Mouse (Mus musculus) ZHBTc4 (cell line): ENCODE results near the gene Phactr1.
A peak's percentile ranks its signal among the peaks of the same experiment; 100 is the strongest.

Experiments used
- DNase-seq: peaks from one replicate; pipeline ENCODE4 v3.0.0-alpha.2; 2011; ENCODE audit warnings: low read depth, low spot score

The Phactr1 gene

DNA sequence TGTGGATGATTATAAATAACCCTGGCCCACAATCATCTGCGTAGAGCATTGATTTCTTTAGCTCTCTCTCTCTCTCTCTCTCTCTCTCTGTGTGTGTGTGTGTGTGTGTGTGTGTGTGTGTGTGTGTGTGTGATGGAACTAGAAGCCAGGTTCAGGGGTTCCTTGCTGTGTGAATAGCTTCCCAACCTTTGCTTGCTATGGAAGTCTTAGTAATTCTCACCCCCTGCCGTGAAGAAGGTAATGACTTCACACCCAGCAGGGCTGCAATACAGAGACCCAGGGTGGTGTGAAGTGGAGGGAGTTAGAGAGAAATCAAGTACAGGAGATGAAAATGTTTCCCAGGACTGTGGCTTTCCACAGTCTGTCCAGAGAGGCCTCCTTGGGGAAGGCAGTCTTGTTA lies 293.5 kb downstream of the Phactr1 start:
- no peak for DNase-seq

- no peak for DNase-seq
These were observed 294.1 kb downstream of the Phactr1 start for GRCm38 (mm10) chr13:42974506-42974905.

- DNase-seq: no peak
These were observed 295.7 kb downstream of the Phactr1 start for GRCm38 (mm10) chr13:42976144-42976543.

DNA sequence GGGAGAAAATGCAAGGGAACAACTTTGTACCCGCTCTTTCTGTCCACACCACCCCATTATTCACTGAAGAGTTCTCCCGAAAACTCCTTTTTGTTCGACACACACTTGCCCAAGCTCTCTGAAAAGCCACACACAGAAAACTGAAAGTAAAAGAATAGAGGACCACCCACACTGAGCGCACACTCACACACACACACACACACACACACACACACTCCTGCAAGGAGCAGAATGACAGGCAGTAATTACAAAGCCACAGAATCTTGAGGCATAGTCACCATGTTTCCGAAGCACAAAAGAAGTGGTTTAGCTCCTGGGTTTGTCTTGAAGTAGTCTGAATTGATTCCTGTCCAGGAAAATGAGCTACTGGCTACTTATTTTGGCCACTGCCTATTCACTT lies 296.5 kb downstream of the Phactr1 start:
- no peak for DNase-seq

DNA sequence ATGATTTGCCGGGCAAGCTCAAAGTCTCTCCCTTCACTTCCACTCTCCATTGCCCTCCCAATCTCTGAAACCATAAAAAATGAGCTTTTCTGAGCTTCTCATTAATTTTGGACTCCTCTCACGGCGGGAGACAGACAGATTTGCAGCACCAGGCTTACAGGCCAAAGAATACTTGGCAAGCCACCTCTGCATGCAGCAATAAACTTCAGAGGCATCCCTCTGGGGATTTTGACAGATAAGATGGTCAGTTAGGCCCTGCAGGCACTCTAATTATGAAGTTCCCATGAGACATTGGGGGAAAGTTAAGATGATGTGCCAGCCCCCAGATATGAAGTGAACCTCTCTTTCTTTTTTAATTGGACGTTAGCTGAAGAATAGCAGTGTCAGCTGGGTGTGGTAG lies 300.2 kb downstream of the Phactr1 start:
- DNase-seq: no peak

DNA sequence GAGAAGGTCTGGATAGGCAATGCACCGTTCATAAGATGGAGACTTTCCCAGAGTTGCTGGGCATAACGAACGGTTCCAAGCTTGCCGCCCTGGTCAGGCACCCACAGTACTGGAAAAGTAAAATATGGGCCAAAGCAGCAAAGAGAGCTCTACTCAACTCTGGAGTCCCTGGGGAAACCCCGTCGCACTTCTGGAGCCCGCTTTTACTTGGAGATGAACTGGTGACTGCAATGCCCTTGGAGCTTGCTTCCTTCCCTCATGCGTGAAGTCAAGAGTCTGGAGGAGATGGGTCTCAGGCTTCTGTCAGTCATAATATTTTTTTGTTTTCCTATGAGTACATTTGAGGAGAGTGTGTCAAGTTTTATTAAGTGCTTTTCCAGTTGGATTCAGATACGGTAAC lies 302.2 kb downstream of the Phactr1 start:
- DNase-seq: no peak

DNA sequence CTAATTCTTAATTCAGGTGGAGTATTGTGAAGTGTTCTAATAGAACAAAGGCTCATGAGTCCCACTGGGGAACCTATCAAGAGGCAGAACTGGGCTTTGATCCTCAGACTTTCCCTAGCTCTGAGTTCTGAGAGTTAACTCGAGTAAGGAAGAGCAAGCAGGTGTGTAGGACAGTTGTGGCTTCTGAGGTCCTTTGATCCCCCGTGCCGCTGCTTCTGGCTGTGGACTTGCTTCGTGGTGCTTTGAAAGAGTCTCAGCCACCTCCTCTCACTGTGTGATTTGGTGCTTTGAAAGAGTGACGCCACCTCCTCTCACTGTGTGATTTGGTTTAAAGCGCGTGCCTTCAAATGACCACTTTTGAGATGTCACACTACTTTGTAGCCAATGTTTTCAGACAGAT lies 305.4 kb downstream of the Phactr1 start:
- DNase-seq: no peak

DNA sequence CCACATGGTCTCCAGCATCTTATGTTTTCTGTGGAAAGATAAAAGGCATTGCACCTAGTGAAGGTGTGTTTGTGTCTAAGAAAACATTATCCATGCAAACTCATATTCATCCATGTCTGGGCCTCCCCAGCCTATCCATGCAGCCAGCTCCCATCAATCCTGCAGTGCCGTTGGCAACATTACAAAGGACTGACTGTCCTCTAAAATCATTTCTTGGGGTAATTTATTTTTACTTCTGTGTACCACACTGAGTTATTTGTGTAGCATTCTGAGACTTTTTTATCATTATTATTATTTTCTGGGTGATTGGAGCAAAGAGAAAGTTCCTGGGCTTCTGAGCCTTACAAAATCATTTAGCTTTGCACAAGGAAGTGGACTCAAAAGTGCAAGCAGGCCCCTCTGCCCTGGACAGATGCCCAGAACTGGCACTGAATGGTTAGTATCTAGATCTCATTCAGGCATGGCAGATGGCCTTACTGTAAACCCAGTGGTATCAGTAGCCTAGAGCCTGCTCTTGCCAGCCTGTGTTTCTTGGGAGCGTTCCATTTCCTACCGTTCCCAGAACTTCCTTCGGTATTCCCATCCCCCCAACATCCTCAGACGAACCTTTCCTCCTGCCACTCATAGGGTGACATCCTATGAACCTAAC lies 307.6 kb downstream of the Phactr1 start:
- no peak for DNase-seq

DNA sequence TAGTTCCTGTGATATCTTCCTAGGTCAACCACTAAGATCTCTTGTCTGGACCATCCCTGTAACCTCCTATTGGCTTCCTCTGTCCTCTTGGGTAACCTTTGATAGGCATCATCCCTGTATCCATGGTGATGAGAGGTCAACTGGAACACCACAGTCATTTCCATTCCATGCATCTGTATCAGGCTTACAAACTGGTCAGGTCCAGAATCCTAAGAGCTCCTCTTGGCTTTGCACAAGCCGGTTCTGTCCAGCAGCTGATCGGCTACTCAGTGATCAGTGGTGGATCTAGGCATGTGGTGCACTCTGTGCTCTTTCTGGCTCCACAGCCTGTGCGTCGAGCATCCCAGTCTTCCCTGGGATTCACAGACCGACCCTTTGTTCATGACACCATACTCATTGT lies 309.1 kb downstream of the Phactr1 start:
- peak; percentile 20 for DNase-seq

GRCm38 (mm10) chr13:42990051-42990450 lies 309.6 kb downstream of the Phactr1 start:
- DNase-seq: no peak

GRCm38 (mm10) chr13:42990493-42991111 lies 310.2 kb downstream of the Phactr1 start:
- no peak for DNase-seq

- no peak for DNase-seq
These were observed 310.7 kb downstream of the Phactr1 start for GRCm38 (mm10) chr13:42991164-42991563.

- no peak for DNase-seq
These were observed 311.9 kb downstream of the Phactr1 start for GRCm38 (mm10) chr13:42992306-42992705.

DNA sequence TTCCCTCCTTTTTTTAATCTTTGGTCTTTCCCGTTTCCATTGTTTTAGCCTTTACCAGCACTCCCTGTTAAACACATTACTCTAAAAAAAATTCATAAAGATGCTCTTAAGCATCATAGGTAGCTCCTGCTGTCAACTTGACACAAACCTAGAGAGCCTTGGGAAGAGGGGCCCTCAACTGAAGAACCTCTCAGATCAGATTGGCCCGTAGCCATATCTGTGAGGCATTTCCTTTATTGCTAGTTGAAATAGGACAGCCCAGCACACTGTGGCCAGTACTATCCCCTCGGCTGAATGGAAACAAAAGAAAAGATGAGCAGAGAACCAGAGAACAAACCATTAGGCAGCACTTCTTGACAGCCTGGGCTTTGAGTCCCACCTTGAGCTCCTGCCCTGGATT lies 313.9 kb downstream of the Phactr1 start:
- DNase-seq: no peak

DNA sequence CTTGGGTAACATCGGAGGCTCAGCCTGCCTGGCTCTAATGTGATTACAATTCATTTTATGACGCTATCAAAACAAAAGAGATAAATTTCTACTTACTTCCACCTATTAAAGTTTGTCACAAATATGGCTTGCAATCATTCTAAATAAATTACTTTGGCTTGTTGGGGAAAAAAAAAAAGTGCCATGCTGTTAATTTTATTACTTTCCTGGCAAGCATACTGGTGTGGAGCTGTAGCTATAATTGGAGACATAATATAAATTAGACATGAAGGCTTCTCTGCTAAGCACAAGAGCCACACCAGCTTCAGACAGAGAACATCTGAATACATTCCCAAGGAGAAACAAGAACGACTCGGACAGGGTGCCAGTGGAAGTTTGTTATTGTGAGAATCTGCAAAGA lies 315.8 kb downstream of the Phactr1 start:
- DNase-seq: no peak

DNA sequence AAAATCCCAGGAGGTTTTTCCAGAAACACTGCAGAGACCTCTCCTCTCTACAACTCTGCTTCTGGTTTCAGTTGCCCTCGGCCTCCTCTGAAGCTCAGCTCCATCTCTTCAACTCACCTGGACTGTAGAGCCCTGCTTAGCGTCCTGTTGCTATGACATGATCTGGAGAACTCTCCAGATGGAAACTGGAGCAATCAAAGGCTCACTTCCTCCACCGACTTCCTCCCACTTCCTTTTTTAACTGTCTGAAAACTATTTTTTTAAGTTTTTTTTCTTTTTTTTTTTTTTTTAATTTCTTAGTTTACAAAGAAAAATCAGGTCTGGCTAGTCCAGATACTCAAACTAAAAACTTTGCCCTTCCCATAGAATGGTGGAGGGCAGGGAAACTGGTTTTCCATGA lies 318.9 kb downstream of the Phactr1 start:
- DNase-seq: no peak

GRCm38 (mm10) chr13:43005131-43005579 lies 324.7 kb downstream of the Phactr1 start:
- no peak for DNase-seq

GRCm38 (mm10) chr13:43008466-43008865 lies 328.0 kb downstream of the Phactr1 start:
- no peak for DNase-seq

DNA sequence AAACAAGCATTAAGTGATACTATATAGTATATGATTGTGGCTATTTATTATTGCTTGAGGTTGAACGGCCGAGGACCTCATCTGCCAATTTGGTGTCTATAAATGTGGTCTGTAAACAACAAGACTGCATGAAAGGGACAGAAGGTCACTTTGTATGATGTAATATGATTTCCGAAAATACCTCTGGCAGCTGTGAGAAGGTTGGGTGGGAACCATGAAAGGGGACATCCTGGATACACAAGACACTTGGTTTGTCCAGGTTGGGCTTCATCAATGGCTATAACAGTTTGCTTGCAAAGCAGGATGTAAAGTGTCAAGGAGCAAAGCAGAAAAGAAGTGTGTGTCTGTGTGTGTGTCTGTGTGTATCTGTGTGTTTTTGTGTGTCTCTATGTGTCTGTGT lies 329.2 kb downstream of the Phactr1 start:
- DNase-seq: no peak

DNA sequence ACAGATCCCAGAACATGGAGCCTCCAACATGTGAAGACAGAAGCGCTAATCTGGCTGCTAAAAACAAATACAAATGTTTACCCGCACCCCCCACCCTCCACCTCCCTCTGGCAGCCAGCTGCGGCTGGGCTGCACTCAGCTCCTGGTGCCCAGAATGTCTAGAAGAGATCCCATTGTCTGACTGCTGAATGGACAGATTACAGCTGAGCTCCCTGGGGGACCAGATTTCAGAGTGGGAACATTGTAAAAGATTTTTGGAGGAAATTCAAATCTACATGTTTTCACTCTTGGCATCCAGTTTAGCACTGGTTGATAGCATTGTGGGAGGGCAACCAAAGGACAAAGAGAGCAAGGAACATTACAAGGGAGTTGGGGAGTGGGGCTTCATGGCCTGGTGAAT lies 331.1 kb downstream of the Phactr1 start:
- DNase-seq: no peak

GRCm38 (mm10) chr13:43013984-43014383 lies 333.6 kb downstream of the Phactr1 start:
- DNase-seq: no peak

- DNase-seq: no peak
These were observed 335.3 kb downstream of the Phactr1 start for GRCm38 (mm10) chr13:43015768-43016167.

DNA sequence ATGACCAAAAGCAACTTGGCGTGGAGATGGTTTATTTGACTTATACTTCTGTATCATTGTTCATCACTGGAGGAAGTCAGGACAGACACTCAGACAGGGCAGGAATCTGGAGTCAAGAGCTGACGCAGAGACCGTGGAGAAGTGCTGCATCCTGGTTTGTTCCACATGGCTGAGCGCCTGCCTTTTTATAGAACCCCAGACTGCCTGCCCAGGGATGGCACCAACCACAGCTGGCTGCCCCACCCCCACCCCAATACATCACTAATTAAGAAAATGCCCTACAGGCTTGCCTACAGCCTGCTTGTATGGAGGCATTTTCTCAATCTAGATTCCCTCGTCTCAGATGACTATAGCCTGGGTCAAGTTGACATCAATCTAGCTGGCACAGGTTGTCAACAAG lies 338.4 kb downstream of the Phactr1 start:
- DNase-seq: no peak

- no peak for DNase-seq
These were observed 340.6 kb downstream of the Phactr1 start for GRCm38 (mm10) chr13:43021031-43021430.
